Mouse (Mus musculus) forebrain, embryonic 10.5 days (tissue): ENCODE measurements at regions not wholly inside any gene's neighbourhood (a gene's known extent, or its start where the extent isn't known, plus 50 kb on each side); places are given as distances from the start of the nearest gene placed in this dataset.

Source experiments
- DNase-seq: peaks from one replicate; pipeline ENCODE4 v3.0.0-alpha.2; 2017; ENCODE audit warnings: low spot score; ENCODE audit errors: extremely low spot score
- H3K27ac ChIP-seq: fragments of 300-500 bp; sonication (generic); 2 replicates; pipeline ENCODE4 v1.5.1; 2016; ENCODE audit warnings: mild to moderate bottlenecking
- H3K27me3 ChIP-seq: fragments of 300-500 bp; sonication (generic); 2 replicates; pipeline ENCODE4 v1.6.1; 2016; ENCODE audit warnings: mild to moderate bottlenecking; ENCODE audit not compliant: poor library complexity, severe bottlenecking
- H3K36me3 ChIP-seq: fragments of 300-500 bp; sonication (generic); replicated peaks from 2 replicates; pipeline ENCODE4 v1.6.1; 2016; ENCODE audit warnings: mild to moderate bottlenecking, moderate library complexity
- H3K4me1 ChIP-seq: fragments of 300-500 bp; sonication (generic); 2 replicates; pipeline ENCODE4 v1.6.1; 2016
- H3K4me3 ChIP-seq: fragments of 300-500 bp; sonication (generic); 2 replicates; pipeline ENCODE4 v1.5.1; 2016; ENCODE audit warnings: mild to moderate bottlenecking, moderate library complexity
- H3K9me3 ChIP-seq: fragments of 300-500 bp; sonication (generic); 2 replicates; pipeline ENCODE4 v1.6.1; 2016; ENCODE audit warnings: mild to moderate bottlenecking, moderate library complexity
- WGBS: fragments of 180-500 bp; shearing (Covaris S2); methylation state at CpG from one replicate; pipeline ENCODE4 v1.1.7; 2016; 5-methylcytosine and 5-hydroxymethylcytosine counted together

DNA sequence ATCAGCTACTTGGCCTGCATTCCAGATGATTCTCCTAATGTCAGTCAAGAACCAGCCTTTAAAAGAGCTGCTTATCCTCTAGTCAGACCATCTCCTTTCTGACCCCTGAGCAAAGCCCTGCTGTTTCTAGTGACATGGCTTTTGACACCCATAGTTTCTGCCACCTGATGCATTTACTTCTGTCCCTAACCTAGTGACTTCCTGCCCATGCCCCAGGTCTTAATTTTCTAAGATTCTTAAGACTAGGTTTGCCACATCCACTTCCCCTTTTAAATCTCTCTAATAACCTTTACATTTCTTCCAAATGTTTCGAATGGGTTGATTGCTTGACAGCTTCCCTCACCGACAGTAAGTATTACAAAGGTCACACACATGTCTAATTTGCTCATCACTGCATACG lies 321.1 kb upstream of the Trib2 start:
- Histone ChIP-seq H3K36me3 (no peaks in the 10 kb centered on the region), H3K4me3 (no peak overlapping the region), H3K27me3 (no peaks in the 10 kb centered on the region), H3K27ac (no peak overlapping the region), H3K4me1 (peaks cover 10% of the 10 kb centered on the region), H3K9me3 (no peaks in the 10 kb centered on the region)
- DNase-seq, result no peak
- 86% methylated on average over 3 of the region's 3 CpGs for WGBS

DNA sequence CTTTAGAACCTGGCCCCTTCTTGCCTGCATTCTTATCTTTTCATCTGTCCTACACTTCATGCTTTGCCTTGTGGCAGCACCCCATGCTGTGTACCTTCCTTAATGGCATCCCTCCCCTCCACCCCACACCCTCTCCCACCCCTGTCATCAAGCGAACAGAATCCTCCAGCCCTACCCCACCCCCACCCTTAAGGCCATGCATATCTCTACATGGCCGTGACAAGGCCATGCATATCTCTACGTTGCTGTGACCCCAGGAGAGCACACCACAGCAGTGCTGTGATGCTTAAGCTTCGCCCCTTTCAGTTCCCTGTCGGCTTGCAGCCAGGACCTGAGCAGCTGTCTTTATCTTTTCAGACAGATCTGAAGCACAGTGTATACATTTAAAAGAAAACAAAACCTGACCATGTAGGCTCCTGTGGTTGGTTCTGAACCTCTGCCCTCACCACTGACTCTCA lies 319.5 kb upstream of the Trib2 start:
- WGBS, result 20% methylated on average over 5 of the region's 5 CpGs
- Histone ChIP-seq H3K36me3 (no peaks in the 10 kb centered on the region), H3K9me3 (no peaks in the 10 kb centered on the region), H3K27me3 (no peaks in the 10 kb centered on the region), H3K27ac (no peak overlapping the region), H3K4me1 (peaks cover 10% of the 10 kb centered on the region), H3K4me3 (no peak overlapping the region)
- no peak for DNase-seq

DNA sequence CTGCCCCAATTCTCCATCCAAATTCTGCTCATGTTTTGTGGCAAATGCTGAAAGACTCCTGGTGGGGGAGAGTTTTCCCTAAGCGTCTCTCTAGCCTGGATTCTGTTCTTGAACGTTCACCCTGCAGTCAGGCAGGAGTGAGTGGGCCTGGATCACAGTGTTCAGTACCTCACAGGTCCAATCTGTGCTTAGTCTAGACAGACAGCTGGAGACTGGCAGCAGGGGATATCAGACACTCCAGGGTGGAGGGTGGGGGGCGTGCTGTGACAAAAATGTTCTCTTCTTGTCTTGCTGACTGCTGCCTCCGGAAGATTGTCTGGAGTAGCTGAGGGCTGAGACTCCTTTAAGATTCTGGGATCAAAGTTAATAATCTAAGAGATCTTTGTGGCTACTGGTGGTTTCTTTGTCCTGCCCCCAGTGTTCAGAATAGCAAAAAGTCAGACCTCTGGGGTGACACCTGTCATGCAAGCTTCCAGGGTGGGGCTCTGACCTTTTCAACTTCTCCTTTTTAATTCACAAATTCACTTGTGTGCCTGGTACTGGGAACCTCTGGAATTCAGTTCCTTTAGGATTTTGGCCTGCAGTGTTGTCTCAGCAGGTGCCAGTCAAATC lies 319.0 kb upstream of the Trib2 start:
- H3K4me1 ChIP-seq, result peaks cover 10% of the 10 kb centered on the region
- no peaks in the 10 kb centered on the region for H3K27me3 ChIP-seq
- WGBS, result 26% methylated on average over 4 of the region's 4 CpGs
- no peaks in the 10 kb centered on the region for H3K36me3 ChIP-seq
- no peaks in the 10 kb centered on the region for H3K9me3 ChIP-seq
- H3K4me3 ChIP-seq, result no peak overlapping the region
- DNase-seq, result no peak
- no peak overlapping the region for H3K27ac ChIP-seq

DNA sequence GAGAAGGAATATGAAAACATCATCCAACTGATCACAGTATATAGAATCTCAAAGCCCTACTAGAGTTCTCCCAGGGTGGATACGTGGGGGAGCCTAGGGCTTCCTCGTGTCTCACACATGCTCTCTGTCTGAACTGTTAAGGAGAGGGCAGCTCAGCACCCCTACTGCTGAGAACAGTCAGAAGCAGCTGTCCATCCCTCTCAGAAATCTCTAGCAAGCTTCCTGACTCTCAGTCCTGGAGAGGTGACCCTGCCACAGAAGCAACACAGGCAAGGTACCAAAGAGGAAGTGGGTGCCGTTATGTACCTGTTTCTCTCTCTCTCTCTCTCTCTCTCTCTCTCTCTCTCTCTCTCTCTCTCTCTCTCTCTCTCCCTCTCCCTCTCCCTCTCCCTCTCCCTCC lies 317.7 kb upstream of the Trib2 start:
- H3K27ac ChIP-seq, result no peak overlapping the region
- DNase-seq, result no peak
- peaks cover 10% of the 10 kb centered on the region for H3K4me1 ChIP-seq
- no peaks in the 10 kb centered on the region for H3K27me3 ChIP-seq
- no peaks in the 10 kb centered on the region for H3K9me3 ChIP-seq
- 90% methylated on average over 3 of the region's 3 CpGs for WGBS
- H3K36me3 ChIP-seq, result no peaks in the 10 kb centered on the region
- H3K4me3 ChIP-seq, result no peak overlapping the region

DNA sequence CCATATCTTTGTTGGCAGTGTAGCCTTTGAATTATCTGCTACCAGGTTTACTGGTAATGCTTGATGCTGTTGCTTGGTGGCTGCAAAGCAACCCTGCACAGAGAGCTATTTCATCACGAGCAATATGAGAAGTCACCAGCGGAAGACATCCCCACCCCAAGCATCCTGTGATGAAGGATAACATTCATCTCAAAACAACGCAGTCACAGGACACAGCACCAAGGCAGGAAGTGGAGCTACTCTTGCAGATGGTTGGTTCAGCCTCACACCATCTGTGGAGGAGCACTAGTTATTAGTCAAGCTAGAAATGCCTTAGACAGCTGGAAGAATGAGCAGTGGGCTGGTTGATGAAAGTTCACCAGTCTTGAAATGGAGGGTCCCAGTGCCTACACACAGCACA lies 316.5 kb upstream of the Trib2 start:
- no peak for DNase-seq
- no peak overlapping the region for H3K27ac ChIP-seq
- WGBS, result 88% methylated on average over 3 of the region's 3 CpGs
- no peaks in the 10 kb centered on the region for H3K27me3 ChIP-seq
- H3K9me3 ChIP-seq, result no peaks in the 10 kb centered on the region
- H3K36me3 ChIP-seq, result no peaks in the 10 kb centered on the region
- peaks cover 10% of the 10 kb centered on the region for H3K4me1 ChIP-seq
- no peak overlapping the region for H3K4me3 ChIP-seq

DNA sequence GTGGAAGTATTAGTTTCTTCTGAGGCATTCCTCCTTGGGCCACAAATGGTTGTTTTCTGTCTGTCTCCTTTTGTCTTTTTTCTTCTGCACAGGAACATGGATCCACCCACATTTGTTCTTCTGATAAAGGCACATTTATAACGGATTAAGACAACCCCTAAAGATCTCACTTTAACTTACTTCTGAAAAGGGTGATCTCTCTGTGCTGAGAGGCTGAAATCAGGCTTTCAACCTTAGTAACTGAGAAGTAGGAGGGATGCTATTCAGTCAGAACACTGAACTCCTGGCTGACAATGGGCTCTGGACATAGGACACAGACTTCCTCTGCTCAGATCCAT lies 315.0 kb upstream of the Trib2 start:
- WGBS, result 38% methylated on average over 1 of the region's 1 CpGs
- Histone ChIP-seq H3K9me3 (no peaks in the 10 kb centered on the region), H3K27me3 (no peaks in the 10 kb centered on the region), H3K27ac (no peak overlapping the region), H3K4me1 (peaks cover 10% of the 10 kb centered on the region), H3K4me3 (no peak overlapping the region), H3K36me3 (no peaks in the 10 kb centered on the region)
- no peak for DNase-seq

DNA sequence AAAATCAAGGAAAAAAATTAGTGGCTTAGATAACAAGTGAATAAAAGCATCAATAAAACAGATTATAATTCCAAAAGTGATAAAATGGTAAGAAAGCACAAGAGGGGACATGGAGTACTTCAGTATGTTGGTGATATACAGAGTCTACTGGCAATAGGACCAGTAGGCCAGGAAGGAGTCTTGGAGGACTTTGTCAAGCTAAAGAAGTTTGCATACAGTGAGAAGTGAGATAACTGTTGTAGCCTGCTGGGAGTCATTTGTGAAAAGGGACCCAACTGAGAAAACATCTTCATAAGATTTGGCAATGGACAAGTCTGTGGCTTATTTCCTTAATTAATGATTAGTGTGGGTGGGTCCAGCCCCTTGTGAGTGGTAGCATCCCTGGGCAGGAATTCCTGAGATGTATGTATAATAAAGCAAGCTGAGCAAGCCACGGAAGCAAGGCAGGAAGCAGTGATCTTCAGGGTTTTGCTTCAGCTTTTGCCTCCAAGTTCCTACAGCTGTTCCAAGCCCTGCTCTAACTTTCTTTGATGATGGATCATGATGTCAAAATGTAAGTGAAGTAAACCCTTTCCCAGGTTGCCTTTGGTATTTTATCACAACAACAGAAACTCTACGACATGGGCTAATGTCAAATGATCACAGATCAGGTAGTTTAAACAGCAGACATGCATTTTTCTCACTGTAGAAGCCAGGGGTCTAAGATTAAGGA lies 314.5 kb upstream of the Trib2 start:
- Histone ChIP-seq H3K9me3 (no peaks in the 10 kb centered on the region), H3K27me3 (no peaks in the 10 kb centered on the region), H3K4me1 (peaks cover 7% of the 10 kb centered on the region), H3K36me3 (no peaks in the 10 kb centered on the region), H3K27ac (no peak overlapping the region), H3K4me3 (no peak overlapping the region)
- DNase-seq, result no peak
- 68% methylated on average over 2 of the region's 2 CpGs for WGBS

DNA sequence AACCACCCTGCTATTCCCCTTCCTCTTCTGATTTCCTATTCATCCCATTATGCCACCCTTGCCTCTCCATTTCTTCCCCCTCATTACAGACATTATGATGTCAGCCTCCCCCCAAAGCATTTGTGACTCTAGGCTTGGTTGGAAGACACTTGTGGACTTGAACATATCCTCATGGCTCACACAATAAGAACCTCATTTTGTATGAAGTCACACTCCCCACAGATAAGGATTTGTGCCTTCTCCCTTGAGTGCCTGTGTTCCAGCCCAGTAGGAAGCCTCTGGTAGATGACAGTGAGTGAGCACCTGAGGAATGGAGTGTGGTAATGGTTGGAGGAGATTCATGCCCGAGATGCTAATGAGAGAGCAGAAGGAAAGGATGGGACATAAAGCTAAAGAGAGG lies 313.9 kb upstream of the Trib2 start:
- DNase-seq, result no peak
- Histone ChIP-seq H3K4me3 (no peak overlapping the region), H3K27ac (no peak overlapping the region), H3K9me3 (no peaks in the 10 kb centered on the region), H3K36me3 (no peaks in the 10 kb centered on the region), H3K4me1 (peaks cover 1% of the 10 kb centered on the region), H3K27me3 (no peaks in the 10 kb centered on the region)
- WGBS, result 70% methylated on average over 1 of the region's 1 CpGs

DNA sequence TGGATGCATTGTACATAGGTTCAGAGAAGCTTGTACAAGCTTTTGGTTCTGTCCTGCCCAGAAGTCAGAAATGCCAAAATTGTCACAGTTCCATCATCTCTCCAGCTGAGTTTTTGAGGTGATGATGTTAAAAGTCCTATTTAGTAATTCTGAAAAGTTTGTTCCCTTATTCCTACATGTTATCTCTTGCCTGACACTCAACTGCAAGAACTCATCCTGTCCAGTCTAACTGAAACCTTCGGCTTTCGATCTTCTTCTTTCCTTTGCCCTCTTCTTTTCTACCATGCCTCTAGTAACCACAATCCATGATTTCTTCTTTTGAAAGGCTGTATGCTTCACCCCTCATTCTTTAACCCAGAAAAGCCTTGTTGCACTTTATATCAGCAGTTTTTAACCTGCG lies 313.2 kb upstream of the Trib2 start:
- no peaks in the 10 kb centered on the region for H3K9me3 ChIP-seq
- no peak for DNase-seq
- H3K4me1 ChIP-seq, result no peaks in the 10 kb centered on the region
- no peak overlapping the region for H3K27ac ChIP-seq
- H3K36me3 ChIP-seq, result no peaks in the 10 kb centered on the region
- no peaks in the 10 kb centered on the region for H3K27me3 ChIP-seq
- no peak overlapping the region for H3K4me3 ChIP-seq
- WGBS, result 91% methylated on average over 3 of the region's 3 CpGs

DNA sequence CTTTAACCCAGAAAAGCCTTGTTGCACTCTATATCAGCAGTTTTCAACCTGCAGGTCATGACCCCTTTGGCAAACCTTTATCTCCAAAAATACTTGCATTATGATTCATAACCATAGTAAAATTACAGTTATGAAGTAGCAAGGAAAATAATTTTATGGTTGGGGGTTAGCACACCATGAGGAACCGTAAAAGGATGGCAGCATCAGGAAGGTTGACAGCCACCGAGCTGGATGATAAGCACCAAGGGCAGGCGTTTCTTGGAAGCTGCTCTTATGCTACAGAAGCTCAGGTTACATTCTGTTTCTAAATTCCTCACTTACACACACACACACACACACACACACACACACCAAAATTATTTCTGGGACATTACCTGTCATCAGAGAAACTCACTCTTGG lies 312.5 kb upstream of the Trib2 start:
- Histone ChIP-seq H3K27ac (no peak overlapping the region), H3K36me3 (no peaks in the 10 kb centered on the region), H3K9me3 (no peaks in the 10 kb centered on the region), H3K27me3 (no peaks in the 10 kb centered on the region), H3K4me3 (no peak overlapping the region), H3K4me1 (no peaks in the 10 kb centered on the region)
- 80% methylated on average over 3 of the region's 3 CpGs for WGBS
- no peak for DNase-seq

DNA sequence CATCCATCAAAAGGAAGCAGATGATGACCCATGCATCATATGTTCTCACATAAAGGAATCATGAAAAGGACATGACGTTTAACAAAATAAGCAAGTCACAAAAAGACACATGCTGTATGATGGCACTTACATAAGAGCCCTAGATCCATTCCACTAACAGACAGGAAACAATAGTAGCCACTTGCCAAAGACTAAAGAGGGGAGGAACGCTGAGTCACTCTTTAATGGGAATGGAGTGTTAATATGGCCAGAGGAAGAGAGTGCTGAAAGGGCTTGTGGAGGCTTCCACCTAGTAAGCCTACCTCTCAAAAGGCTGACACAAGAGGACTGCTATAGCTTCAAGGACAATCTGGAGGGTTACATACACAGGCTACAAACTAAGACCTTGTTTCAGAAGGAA lies 308.2 kb upstream of the Trib2 start:
- Histone ChIP-seq H3K36me3 (no peaks in the 10 kb centered on the region), H3K27ac (no peak overlapping the region), H3K4me1 (no peaks in the 10 kb centered on the region), H3K9me3 (no peaks in the 10 kb centered on the region), H3K4me3 (no peak overlapping the region), H3K27me3 (no peaks in the 10 kb centered on the region)
- 87% methylated on average over 2 of the region's 2 CpGs for WGBS
- no peak for DNase-seq

DNA sequence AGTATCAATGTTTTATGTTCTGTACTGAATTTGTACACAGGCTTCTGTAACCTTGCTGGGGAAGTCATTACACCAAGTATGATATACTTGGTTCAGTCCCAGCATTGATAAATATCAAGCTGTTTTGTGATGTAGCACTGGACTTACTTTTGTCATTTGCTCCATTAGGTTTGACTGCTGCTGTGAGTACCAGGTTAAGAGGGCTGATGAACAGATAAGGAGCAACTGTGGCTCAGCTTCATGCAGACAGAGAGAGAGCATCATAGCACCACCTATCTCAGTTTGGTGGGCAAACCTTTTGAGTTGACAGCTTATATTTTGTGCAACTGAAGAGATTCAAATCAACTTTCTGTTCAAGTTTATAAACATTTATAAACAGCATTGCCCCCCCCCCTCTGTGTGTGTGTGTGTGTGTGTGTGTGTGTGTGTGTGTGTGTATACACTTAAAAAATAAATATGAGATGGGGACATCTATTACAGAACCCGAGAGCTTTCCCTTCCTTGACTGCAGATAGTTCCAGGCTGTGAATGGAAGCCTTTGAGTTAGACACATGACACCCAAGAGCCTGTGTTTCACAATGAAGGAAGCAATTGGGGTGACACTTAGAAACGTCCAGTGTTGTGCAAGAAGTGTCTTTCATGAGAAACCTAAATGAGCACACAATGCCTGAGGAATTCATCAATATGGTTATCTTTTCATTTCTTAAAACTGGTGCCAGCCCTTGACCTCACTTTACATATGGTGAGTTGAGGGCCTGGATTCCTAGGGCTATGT lies 305.8 kb upstream of the Trib2 start:
- 74% methylated on average over 2 of the region's 2 CpGs for WGBS
- no peak overlapping the region for H3K4me3 ChIP-seq
- H3K4me1 ChIP-seq, result no peaks in the 10 kb centered on the region
- H3K9me3 ChIP-seq, result no peaks in the 10 kb centered on the region
- H3K27ac ChIP-seq, result no peak overlapping the region
- H3K27me3 ChIP-seq, result no peaks in the 10 kb centered on the region
- no peaks in the 10 kb centered on the region for H3K36me3 ChIP-seq
- no peak for DNase-seq

DNA sequence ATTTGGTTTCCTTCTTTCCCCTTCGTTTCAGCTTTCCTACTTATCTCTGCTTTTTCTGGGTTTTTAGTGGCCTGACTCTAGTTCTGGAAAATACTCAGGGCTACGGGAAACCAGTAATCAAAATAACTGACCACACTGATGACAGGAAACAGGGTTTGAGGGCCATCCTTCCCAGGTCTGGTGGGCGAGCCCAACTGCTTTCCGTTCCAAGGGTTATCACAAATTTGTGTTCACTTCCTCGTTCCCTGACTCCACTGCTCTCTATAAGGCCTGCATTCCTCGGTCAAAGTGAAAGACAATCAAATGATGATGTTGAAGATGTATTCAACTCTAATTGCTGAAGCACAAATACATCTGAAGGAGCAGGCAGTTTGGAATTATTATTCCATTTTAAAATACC lies 305.1 kb upstream of the Trib2 start:
- Histone ChIP-seq H3K27me3 (no peaks in the 10 kb centered on the region), H3K4me3 (no peak overlapping the region), H3K36me3 (no peaks in the 10 kb centered on the region), H3K27ac (no peak overlapping the region), H3K9me3 (no peaks in the 10 kb centered on the region), H3K4me1 (no peaks in the 10 kb centered on the region)
- WGBS, result 84% methylated on average over 6 of the region's 6 CpGs
- DNase-seq, result no peak
